Mouse (Mus musculus) kidney, embryonic 14.5 days (tissue): ENCODE measurements at regions not wholly inside any gene's neighbourhood (a gene's known extent, or its start where the extent isn't known, plus 50 kb on each side); places are given as distances from the start of the nearest gene placed in this dataset.
A peak's percentile ranks its signal among the peaks of the same experiment; 100 is the strongest.

ENCODE experiments used
- ATAC-seq: fragments of 200-750 bp; cut with Nextera tagmentation; 2 replicates; pipeline ENCODE4 v1.8.0; 2017; ENCODE audit warnings: moderate number of reproducible peaks, mild to moderate bottlenecking, moderate TSS enrichment, moderate library complexity; ENCODE audit not compliant: low FRiP score, low TSS enrichment
- H3K27ac ChIP-seq: fragments of 300-500 bp; sonication (generic); 2 replicates; pipeline ENCODE4 v1.5.1; 2014; ENCODE audit warnings: low read depth, mild to moderate bottlenecking, low read length, moderate library complexity, mixed read lengths
- H3K27me3 ChIP-seq: fragments of 300-500 bp; sonication (generic); 2 replicates; pipeline ENCODE4 v1.6.1; 2014; ENCODE audit warnings: mild to moderate bottlenecking, low read length; ENCODE audit not compliant: control insufficient read depth, insufficient read depth
- H3K36me3 ChIP-seq: fragments of 300-500 bp; sonication (generic); 2 replicates; pipeline ENCODE4 v1.6.1; 2014; ENCODE audit warnings: low read length, mixed read lengths; ENCODE audit not compliant: control insufficient read depth, insufficient read depth
- H3K4me1 ChIP-seq: fragments of 300-500 bp; sonication (generic); 2 replicates; pipeline ENCODE4 v1.6.1; 2014; ENCODE audit warnings: low read length, mixed read lengths; ENCODE audit not compliant: control insufficient read depth, insufficient read depth
- H3K4me2 ChIP-seq: fragments of 300-500 bp; sonication (generic); replicated peaks from 2 replicates; pipeline ENCODE4 v1.6.1; 2014; ENCODE audit warnings: low read depth, mild to moderate bottlenecking, low read length
- H3K4me3 ChIP-seq: fragments of 300-500 bp; sonication (generic); 2 replicates; pipeline ENCODE4 v1.5.1; 2014; ENCODE audit warnings: mild to moderate bottlenecking, low read length
- H3K9ac ChIP-seq: fragments of 300-500 bp; sonication (generic); 2 replicates; pipeline ENCODE4 v1.6.1; 2014; ENCODE audit warnings: low read depth, mild to moderate bottlenecking, low read length, moderate library complexity
- H3K9me3 ChIP-seq: fragments of 300-500 bp; sonication (generic); 2 replicates; pipeline ENCODE4 v1.6.1; 2016; ENCODE audit warnings: low read length; ENCODE audit not compliant: control insufficient read depth
- WGBS: fragments of 180-500 bp; shearing (Covaris S2); extraction: QIAGEN DNeasy Blood & Tissue Kit; methylation state at CpG from one replicate; pipeline ENCODE4 v1.1.7; 2014; 5-methylcytosine and 5-hydroxymethylcytosine counted together

- H3K9me3 ChIP-seq, result no peaks in the 10 kb centered on the region
- ATAC-seq, result no peak
- H3K9ac ChIP-seq, result no peak overlapping the region
- no peaks in the 10 kb centered on the region for H3K4me1 ChIP-seq
- no peak overlapping the region for H3K27ac ChIP-seq
- no peaks in the 10 kb centered on the region for H3K27me3 ChIP-seq
- no peak overlapping the region for H3K4me3 ChIP-seq
- 7% methylated on average over 9 of the region's 9 CpGs for WGBS
- H3K36me3 ChIP-seq, result no peaks in the 10 kb centered on the region
- H3K4me2 ChIP-seq, result no peak overlapping the region
Measured at GRCm38 (mm10) chr9:46642696-46643095, 322.9 kb upstream of the 4931429L15Rik start.

GRCm38 (mm10) chr9:46636261-46637010 lies 316.6 kb upstream of the 4931429L15Rik start:
- no peak overlapping the region for H3K27ac ChIP-seq
- no peak overlapping the region for H3K4me2 ChIP-seq
- no peak overlapping the region for H3K4me3 ChIP-seq
- ATAC-seq, result peak; percentile 60; the same call in 1 of the 2 replicates
- no peaks in the 10 kb centered on the region for H3K9me3 ChIP-seq
- H3K36me3 ChIP-seq, result no peaks in the 10 kb centered on the region
- 30% methylated on average over 8 of the region's 8 CpGs for WGBS
- H3K9ac ChIP-seq, result no peak overlapping the region
- H3K27me3 ChIP-seq, result no peaks in the 10 kb centered on the region
- H3K4me1 ChIP-seq, result no peaks in the 10 kb centered on the region

- no peak overlapping the region for H3K9ac ChIP-seq
- no peaks in the 10 kb centered on the region for H3K27me3 ChIP-seq
- no peak overlapping the region for H3K4me2 ChIP-seq
- no peaks in the 10 kb centered on the region for H3K4me1 ChIP-seq
- no peak overlapping the region for H3K4me3 ChIP-seq
- H3K9me3 ChIP-seq, result no peaks in the 10 kb centered on the region
- H3K36me3 ChIP-seq, result no peaks in the 10 kb centered on the region
- no peak for ATAC-seq
- H3K27ac ChIP-seq, result no peak overlapping the region
- 81% methylated on average over 4 of the region's 4 CpGs for WGBS
Measured at GRCm38 (mm10) chr9:46633952-46634351, 314.2 kb upstream of the 4931429L15Rik start.

- Histone ChIP-seq H3K27ac (no peak overlapping the region), H3K9ac (no peak overlapping the region), H3K4me2 (no peak overlapping the region), H3K9me3 (no peaks in the 10 kb centered on the region), H3K4me3 (no peak overlapping the region), H3K4me1 (no peaks in the 10 kb centered on the region), H3K36me3 (no peaks in the 10 kb centered on the region), H3K27me3 (no peaks in the 10 kb centered on the region)
- no peak for ATAC-seq
- WGBS, result 85% methylated on average over 10 of the region's 10 CpGs
Measured at GRCm38 (mm10) chr9:46632576-46632975, 312.8 kb upstream of the 4931429L15Rik start.

GRCm38 (mm10) chr9:46622255-46622654 lies 302.5 kb upstream of the 4931429L15Rik start:
- Histone ChIP-seq H3K4me3 (no peak overlapping the region), H3K27ac (no peak overlapping the region), H3K27me3 (no peaks in the 10 kb centered on the region), H3K4me1 (no peaks in the 10 kb centered on the region), H3K36me3 (no peaks in the 10 kb centered on the region), H3K9me3 (no peaks in the 10 kb centered on the region), H3K4me2 (no peak overlapping the region), H3K9ac (no peak overlapping the region)
- WGBS, result 79% methylated on average over 2 of the region's 2 CpGs
- no peak for ATAC-seq

GRCm38 (mm10) chr9:46621851-46622250 lies 302.1 kb upstream of the 4931429L15Rik start:
- Histone ChIP-seq H3K4me3 (no peak overlapping the region), H3K9ac (no peak overlapping the region), H3K9me3 (no peaks in the 10 kb centered on the region), H3K4me2 (no peak overlapping the region), H3K27me3 (no peaks in the 10 kb centered on the region), H3K4me1 (no peaks in the 10 kb centered on the region), H3K27ac (no peak overlapping the region), H3K36me3 (no peaks in the 10 kb centered on the region)
- 93% methylated on average over 6 of the region's 6 CpGs for WGBS
- ATAC-seq, result no peak

- no peak overlapping the region for H3K4me3 ChIP-seq
- peaks cover 4% of the 10 kb centered on the region; the same call in 1 of the 2 replicates for H3K4me1 ChIP-seq
- no peak overlapping the region for H3K4me2 ChIP-seq
- no peak overlapping the region for H3K27ac ChIP-seq
- H3K9me3 ChIP-seq, result no peaks in the 10 kb centered on the region
- H3K36me3 ChIP-seq, result no peaks in the 10 kb centered on the region
- 16% methylated on average over 11 of the region's 11 CpGs for WGBS
- peak; percentile 63 for ATAC-seq
- H3K27me3 ChIP-seq, result no peaks in the 10 kb centered on the region
- no peak overlapping the region for H3K9ac ChIP-seq
Measured at GRCm38 (mm10) chr9:46610101-46611005, 290.6 kb upstream of the 4931429L15Rik start.

GRCm38 (mm10) chr9:46608695-46609094 lies 288.9 kb upstream of the 4931429L15Rik start:
- Histone ChIP-seq H3K4me2 (no peak overlapping the region), H3K9ac (no peak overlapping the region), H3K27ac (no peak overlapping the region), H3K36me3 (no peaks in the 10 kb centered on the region), H3K4me3 (no peak overlapping the region), H3K27me3 (no peaks in the 10 kb centered on the region), H3K4me1 (peaks cover 4% of the 10 kb centered on the region; the same call in 1 of the 2 replicates), H3K9me3 (no peaks in the 10 kb centered on the region)
- 89% methylated on average over 8 of the region's 8 CpGs for WGBS
- ATAC-seq, result no peak

GRCm38 (mm10) chr9:46600803-46601202 lies 281.0 kb upstream of the 4931429L15Rik start:
- no peaks in the 10 kb centered on the region for H3K36me3 ChIP-seq
- WGBS, result 86% methylated on average over 9 of the region's 9 CpGs

More at GRCm38 (mm10) chr9:46600803-46601202, 281.0 kb upstream of the 4931429L15Rik start:
- Histone ChIP-seq H3K4me2 (no peak overlapping the region), H3K27ac (no peak overlapping the region), H3K27me3 (no peaks in the 10 kb centered on the region), H3K9ac (no peak overlapping the region), H3K4me1 (no peaks in the 10 kb centered on the region), H3K4me3 (no peak overlapping the region), H3K9me3 (no peaks in the 10 kb centered on the region)
- ATAC-seq, result no peak
